Mouse (Mus musculus): ENCODE data around the gene Agxt2. TPM values are rescaled to one million over a fixed set of nuclear protein-coding genes. Genes with fewer than 3 reads are reported as not detected.

The Agxt2 gene
- polyA plus RNA-seq (2016; fragmentation: Nextera tagmentation; extraction: Ambion mirVana), result 0.40 TPM in 1 of 2 replicates, not detected in the other

GRCm38 (mm10) chr15:10358039-10358948 is at the start of gene Agxt2:
Gene Agxt2, plus strand, starts transcription at chr15:10358532.
- Histone ChIP-seq H3K4me1 (no peaks in the 10 kb centered on the region), H3K36me3 (no peaks in the 10 kb centered on the region), H3K27me3 (ENCODE audit: insufficient read depth, poor library complexity, severe bottlenecking) (no peaks in the 10 kb centered on the region), H3K4me3 (no peak within 1 kb of the TSS), H3K27ac (no peak within 1 kb of the TSS), H3K9me3 (no peaks in the 10 kb centered on the region)
- DNase-seq (ENCODE audit: low spot score), result no peak
- WGBS, result 70% methylated on average over 9 of the region's 9 CpGs

DNA sequence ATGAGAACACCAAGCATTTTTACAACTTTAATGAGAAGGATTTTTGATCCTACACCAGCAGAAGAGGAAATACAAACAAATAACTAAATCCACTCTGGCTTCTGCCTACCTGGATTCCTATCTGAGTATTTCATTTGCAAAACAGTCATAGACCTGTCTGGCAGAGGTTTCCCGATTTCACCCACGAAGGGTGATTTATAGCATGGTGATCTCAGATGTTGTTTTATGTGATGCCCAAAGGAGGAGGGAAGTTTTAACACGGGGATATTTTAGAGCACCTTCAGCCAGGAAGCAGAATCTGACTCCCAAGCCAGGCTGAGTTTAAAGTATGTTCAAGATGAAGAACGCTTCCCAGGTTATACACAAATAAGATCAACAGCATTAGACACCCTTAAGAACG is 46.5 kb upstream of the Agxt2 start:
- no peak for DNase-seq (ENCODE audit: low spot score)
- Histone ChIP-seq H3K36me3 (no peaks in the 10 kb centered on the region), H3K27ac (no peak overlapping the region), H3K4me3 (no peak overlapping the region), H3K27me3 (ENCODE audit: insufficient read depth, poor library complexity, severe bottlenecking) (no peaks in the 10 kb centered on the region), H3K9me3 (no peaks in the 10 kb centered on the region), H3K4me1 (no peaks in the 10 kb centered on the region)
- WGBS, result 75% methylated on average over 5 of the region's 5 CpGs

DNA sequence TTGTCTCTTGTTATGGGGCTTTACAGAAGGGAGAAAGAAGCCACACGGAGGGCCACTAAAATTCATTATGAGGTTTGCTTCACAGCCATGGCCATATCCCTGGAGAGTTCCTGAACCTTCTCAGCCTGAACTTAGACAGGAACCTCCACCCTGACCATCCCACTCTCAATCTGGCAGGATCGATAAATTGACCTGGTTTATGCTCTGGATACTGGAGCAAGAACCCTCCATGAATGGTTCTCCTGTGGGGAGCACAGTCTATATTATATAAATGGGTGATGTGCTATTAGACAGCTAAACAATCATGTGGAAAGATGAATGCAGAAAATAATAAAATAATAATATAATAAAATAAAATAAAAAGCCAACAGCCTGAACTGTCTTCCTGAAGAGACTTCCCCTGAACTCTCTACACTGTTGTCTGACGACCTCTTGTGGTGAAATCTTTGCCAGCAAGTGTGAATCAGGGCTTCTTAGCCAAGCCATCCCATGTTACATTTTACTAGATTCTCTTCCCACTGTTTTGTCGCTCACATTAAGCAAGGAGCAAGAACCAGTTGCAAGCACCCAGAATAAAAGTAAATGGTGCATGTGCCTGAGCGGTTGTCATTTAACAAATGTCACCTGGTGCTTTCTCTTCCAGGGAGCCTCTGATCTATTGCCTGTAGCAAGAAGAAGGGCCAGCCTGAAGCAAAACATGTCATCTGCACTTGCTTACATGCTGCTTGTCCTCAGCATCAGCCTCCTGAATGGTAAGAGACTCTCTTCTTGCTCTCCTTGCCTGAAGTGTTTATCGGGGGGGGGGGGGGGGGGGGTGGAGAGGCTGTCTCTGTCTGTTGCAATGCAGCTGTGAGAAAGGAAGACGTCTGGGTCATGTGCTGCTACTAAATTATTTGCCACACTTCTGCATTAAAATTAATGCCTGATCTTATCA is 44.5 kb upstream of the Agxt2 start:
- no peak for DNase-seq (ENCODE audit: low spot score)
- no peaks in the 10 kb centered on the region for H3K9me3 ChIP-seq
- no peaks in the 10 kb centered on the region for H3K36me3 ChIP-seq
- no peaks in the 10 kb centered on the region for H3K27me3 ChIP-seq (ENCODE audit: insufficient read depth, poor library complexity, severe bottlenecking)
- H3K27ac ChIP-seq, result no peak overlapping the region
- H3K4me3 ChIP-seq, result no peak overlapping the region
- no peaks in the 10 kb centered on the region for H3K4me1 ChIP-seq
- WGBS, result 50% methylated on average over 7 of the region's 7 CpGs

- no peaks in the 10 kb centered on the region for H3K27me3 ChIP-seq (ENCODE audit: insufficient read depth, poor library complexity, severe bottlenecking)
- H3K36me3 ChIP-seq, result no peaks in the 10 kb centered on the region
- H3K27ac ChIP-seq, result no peak within 1 kb of the TSS
- 89% methylated on average over 2 of the region's 2 CpGs for WGBS
- H3K4me3 ChIP-seq, result no peak within 1 kb of the TSS
- H3K4me1 ChIP-seq, result no peaks in the 10 kb centered on the region
- no peak for DNase-seq (ENCODE audit: low spot score)
- no peaks in the 10 kb centered on the region for H3K9me3 ChIP-seq
Observed at GRCm38 (mm10) chr15:10325080-10325479, 33.3 kb upstream of the Agxt2 start, which contains the start of gene Gm21973. Gene Gm21973, plus strand, starts transcription at chr15:10325380.

- Histone ChIP-seq H3K9me3 (no peaks in the 10 kb centered on the region), H3K27me3 (ENCODE audit: insufficient read depth, poor library complexity, severe bottlenecking) (no peaks in the 10 kb centered on the region), H3K4me3 (no peak overlapping the region), H3K27ac (no peak overlapping the region), H3K36me3 (no peaks in the 10 kb centered on the region), H3K4me1 (no peaks in the 10 kb centered on the region)
- 78% methylated on average over 3 of the region's 3 CpGs for WGBS
- no peak for DNase-seq (ENCODE audit: low spot score)
Observed at GRCm38 (mm10) chr15:10330626-10331025, 27.7 kb upstream of the Agxt2 start.

GRCm38 (mm10) chr15:10332566-10332965 is 25.8 kb upstream of the Agxt2 start:
- no peak overlapping the region for H3K4me3 ChIP-seq
- no peaks in the 10 kb centered on the region for H3K9me3 ChIP-seq
- WGBS, result 88% methylated on average over 1 of the region's 1 CpGs
- DNase-seq (ENCODE audit: low spot score), result no peak
- no peaks in the 10 kb centered on the region for H3K4me1 ChIP-seq
- H3K36me3 ChIP-seq, result no peaks in the 10 kb centered on the region
- no peak overlapping the region for H3K27ac ChIP-seq
- H3K27me3 ChIP-seq (ENCODE audit: insufficient read depth, poor library complexity, severe bottlenecking), result no peaks in the 10 kb centered on the region

- no peak for DNase-seq (ENCODE audit: low spot score)
- H3K4me3 ChIP-seq, result no peak overlapping the region
- WGBS, result 69% methylated on average over 3 of the region's 3 CpGs
- H3K27me3 ChIP-seq (ENCODE audit: insufficient read depth, poor library complexity, severe bottlenecking), result no peaks in the 10 kb centered on the region
- no peak overlapping the region for H3K27ac ChIP-seq
- H3K9me3 ChIP-seq, result no peaks in the 10 kb centered on the region
- no peaks in the 10 kb centered on the region for H3K4me1 ChIP-seq
- H3K36me3 ChIP-seq, result no peaks in the 10 kb centered on the region
Observed at GRCm38 (mm10) chr15:10338606-10339005, 19.7 kb upstream of the Agxt2 start.

DNA sequence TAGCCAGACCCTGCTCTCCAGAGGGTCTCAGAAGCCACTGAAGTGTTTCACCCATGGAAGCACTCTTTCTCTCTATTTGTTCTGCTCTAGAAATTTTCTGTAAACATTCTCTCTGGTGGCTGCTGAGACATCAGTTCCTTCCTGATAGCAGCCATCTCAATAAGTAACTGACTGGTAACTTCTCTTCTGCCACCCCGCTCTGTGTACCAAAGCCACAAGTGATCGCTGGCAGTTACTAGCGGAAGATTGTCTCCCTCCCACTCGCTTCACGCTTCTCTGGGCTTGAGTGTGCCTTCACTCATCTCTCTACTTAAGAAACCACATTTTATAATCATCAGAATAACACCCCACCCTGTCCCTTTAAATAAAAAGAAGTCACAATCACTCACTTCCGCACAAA is 11.3 kb upstream of the Agxt2 start:
- Histone ChIP-seq H3K9me3 (no peaks in the 10 kb centered on the region), H3K27me3 (ENCODE audit: insufficient read depth, poor library complexity, severe bottlenecking) (no peaks in the 10 kb centered on the region), H3K4me1 (no peaks in the 10 kb centered on the region), H3K4me3 (no peak overlapping the region), H3K27ac (no peak overlapping the region), H3K36me3 (no peaks in the 10 kb centered on the region)
- WGBS, result 86% methylated on average over 6 of the region's 6 CpGs
- DNase-seq (ENCODE audit: low spot score), result no peak

GRCm38 (mm10) chr15:10366331-10366730 is 8.0 kb downstream of the Agxt2 start:
- H3K27ac ChIP-seq, result no peak overlapping the region
- H3K36me3 ChIP-seq, result no peaks in the 10 kb centered on the region
- no peak overlapping the region for H3K4me3 ChIP-seq
- WGBS, result 83% methylated on average over 2 of the region's 2 CpGs
- H3K27me3 ChIP-seq (ENCODE audit: insufficient read depth, poor library complexity, severe bottlenecking), result no peaks in the 10 kb centered on the region
- H3K9me3 ChIP-seq, result no peaks in the 10 kb centered on the region
- no peak for DNase-seq (ENCODE audit: low spot score)
- no peaks in the 10 kb centered on the region for H3K4me1 ChIP-seq

DNA sequence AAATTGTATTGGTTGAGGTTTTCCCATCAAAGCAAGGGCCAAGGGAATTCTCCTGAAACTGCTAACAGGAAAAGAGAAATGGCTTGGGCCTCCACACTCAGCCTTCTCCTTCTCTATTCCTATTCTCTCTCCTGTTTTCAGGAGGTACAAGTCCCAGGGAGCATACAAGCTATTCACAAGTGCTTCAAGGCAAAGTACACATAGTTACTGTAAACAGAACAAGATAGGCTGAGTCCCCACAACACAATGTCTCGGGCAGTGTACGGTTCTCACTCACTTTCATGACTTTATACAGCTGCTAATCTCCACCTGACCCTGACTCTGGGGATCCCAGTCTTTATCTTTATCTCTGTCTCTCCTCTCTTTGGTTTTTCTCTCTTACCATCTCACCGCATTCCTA is 17.1 kb downstream of the Agxt2 start:
- Histone ChIP-seq H3K27me3 (ENCODE audit: insufficient read depth, poor library complexity, severe bottlenecking) (no peaks in the 10 kb centered on the region), H3K4me3 (no peak overlapping the region), H3K4me1 (peaks cover 8% of the 10 kb centered on the region), H3K9me3 (no peaks in the 10 kb centered on the region), H3K27ac (no peak overlapping the region), H3K36me3 (no peaks in the 10 kb centered on the region)
- no peak for DNase-seq (ENCODE audit: low spot score)
- 27% methylated on average over 3 of the region's 3 CpGs for WGBS

GRCm38 (mm10) chr15:10378338-10378959 is 20.1 kb downstream of the Agxt2 start:
- no peaks in the 10 kb centered on the region for H3K27me3 ChIP-seq (ENCODE audit: insufficient read depth, poor library complexity, severe bottlenecking)
- no peak for DNase-seq (ENCODE audit: low spot score)
- 85% methylated on average over 4 of the region's 4 CpGs for WGBS
- H3K27ac ChIP-seq, result no peak overlapping the region
- H3K4me1 ChIP-seq, result peaks cover 8% of the 10 kb centered on the region
- no peaks in the 10 kb centered on the region for H3K9me3 ChIP-seq
- no peak overlapping the region for H3K4me3 ChIP-seq
- no peaks in the 10 kb centered on the region for H3K36me3 ChIP-seq

DNA sequence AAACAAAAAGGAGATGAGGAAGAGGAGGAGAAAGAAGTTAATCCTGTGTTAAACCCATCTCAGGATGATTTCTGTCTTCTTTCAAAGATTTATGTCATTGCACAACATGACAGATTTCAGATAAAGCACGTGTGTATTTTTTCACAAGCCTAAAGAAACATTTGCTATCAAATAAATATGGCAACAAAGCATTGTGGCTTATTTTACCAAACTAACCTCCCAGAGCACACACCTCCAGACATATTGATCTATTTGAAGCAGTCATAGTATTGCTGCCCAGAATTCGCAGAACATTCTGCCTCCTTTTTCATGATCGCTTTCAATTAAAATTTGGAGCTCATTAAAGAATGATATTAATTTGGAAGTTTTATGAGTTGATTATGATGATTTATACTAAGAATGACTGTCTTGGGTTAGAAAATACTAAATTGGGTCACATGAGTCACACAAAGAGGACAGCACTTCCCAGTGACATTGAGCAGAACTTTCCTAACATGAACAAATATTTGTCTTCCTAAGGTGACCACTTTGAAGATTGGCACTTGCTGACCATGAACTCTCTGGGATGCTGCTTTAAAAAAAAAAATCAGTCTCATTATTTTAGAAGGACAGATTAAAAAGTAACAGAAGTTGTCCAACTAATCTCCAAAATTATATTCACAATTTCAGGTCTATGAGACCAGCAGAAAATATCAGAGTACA is 21.6 kb downstream of the Agxt2 start:
- DNase-seq (ENCODE audit: low spot score), result no peak
- 85% methylated on average over 3 of the region's 3 CpGs for WGBS
- no peak overlapping the region for H3K4me3 ChIP-seq
- H3K27me3 ChIP-seq (ENCODE audit: insufficient read depth, poor library complexity, severe bottlenecking), result no peaks in the 10 kb centered on the region
- H3K9me3 ChIP-seq, result no peaks in the 10 kb centered on the region
- no peak overlapping the region for H3K27ac ChIP-seq
- H3K36me3 ChIP-seq, result no peaks in the 10 kb centered on the region
- peaks cover 8% of the 10 kb centered on the region for H3K4me1 ChIP-seq
